Mouse (Mus musculus): Measurements from ENCODE around the gene Jph2. TPM values are rescaled to one million over a fixed set of nuclear protein-coding genes. Genes with fewer than 3 reads are reported as not detected.

Jph2 gene
- polyA plus RNA-seq, 1 experiment: 14.7 TPM

DNA sequence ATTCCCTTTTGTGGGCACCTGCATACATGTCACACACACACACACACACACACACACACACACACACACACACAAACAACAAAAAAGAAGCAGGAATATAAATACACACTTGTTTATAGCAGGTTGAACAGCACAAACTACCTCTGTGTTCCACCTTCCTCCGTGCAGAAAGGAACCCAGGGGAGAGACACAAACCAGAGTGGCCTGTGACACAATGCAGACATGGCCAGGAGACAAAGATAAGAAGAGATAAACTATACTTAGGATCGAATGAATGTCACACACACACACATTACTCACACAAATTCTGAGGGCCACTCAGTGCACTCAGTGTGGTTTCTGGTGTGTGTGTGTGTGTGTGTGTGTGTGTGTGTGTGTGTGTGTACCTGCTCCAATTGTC, 38.5 kb downstream of the Jph2 start:
- DNase-seq: no peak
- no peaks in the 10 kb centered on the region for H3K27me3 ChIP-seq (ENCODE audit: control insufficient read depth, insufficient read depth, low read length)
- WGBS: 72% methylated on average over 2 of the region's 2 CpGs
- TF ChIP-seq CTCF (IDR thresholded peaks at IDR 0.05; ENCODE audit: borderline replicate concordance, control insufficient read depth, extremely low read depth, insufficient read depth, low read length, poor library complexity): no peak
- TF ChIP-seq POLR2A (IDR thresholded peaks at IDR 0.05; ENCODE audit: control insufficient read depth, extremely low read depth, insufficient read depth, low read length, poor library complexity): no peak
- H3K27ac ChIP-seq (ENCODE audit: control insufficient read depth, insufficient read depth, low read length): no peak overlapping the region
- peaks cover 12% of the 10 kb centered on the region for H3K4me1 ChIP-seq (replicated peaks; ENCODE audit: control insufficient read depth, insufficient read depth, low read length)
- no peak overlapping the region for H3K4me3 ChIP-seq (ENCODE audit: control insufficient read depth, insufficient read depth, low read length)
- H3K36me3 ChIP-seq (ENCODE audit: control insufficient read depth, insufficient read depth, low read length): no peaks in the 10 kb centered on the region

- WGBS: 53% methylated on average over 5 of the region's 5 CpGs
- peaks cover 12% of the 10 kb centered on the region for H3K4me1 ChIP-seq (replicated peaks; ENCODE audit: control insufficient read depth, insufficient read depth, low read length)
- H3K27me3 ChIP-seq (ENCODE audit: control insufficient read depth, insufficient read depth, low read length): no peaks in the 10 kb centered on the region
- TF ChIP-seq CTCF (IDR thresholded peaks at IDR 0.05; ENCODE audit: borderline replicate concordance, control insufficient read depth, extremely low read depth, insufficient read depth, low read length, poor library complexity) (no peak), POLR2A (IDR thresholded peaks at IDR 0.05; ENCODE audit: control insufficient read depth, extremely low read depth, insufficient read depth, low read length, poor library complexity) (no peak)
- H3K36me3 ChIP-seq (ENCODE audit: control insufficient read depth, insufficient read depth, low read length): no peaks in the 10 kb centered on the region
- no peak overlapping the region for H3K27ac ChIP-seq (ENCODE audit: control insufficient read depth, insufficient read depth, low read length)
- H3K4me3 ChIP-seq (ENCODE audit: control insufficient read depth, insufficient read depth, low read length): no peak overlapping the region
- DNase-seq: no peak
Measured at GRCm38 (mm10) chr2:163358662-163359061, 39.1 kb downstream of the Jph2 start.

- Histone ChIP-seq H3K27me3 (ENCODE audit: control insufficient read depth, insufficient read depth, low read length) (no peaks in the 10 kb centered on the region), H3K4me1 (replicated peaks; ENCODE audit: control insufficient read depth, insufficient read depth, low read length) (peaks cover 12% of the 10 kb centered on the region), H3K4me3 (ENCODE audit: control insufficient read depth, insufficient read depth, low read length) (no peak overlapping the region), H3K27ac (ENCODE audit: control insufficient read depth, insufficient read depth, low read length) (no peak overlapping the region), H3K36me3 (ENCODE audit: control insufficient read depth, insufficient read depth, low read length) (no peaks in the 10 kb centered on the region)
- DNase-seq: no peak
- WGBS: 91% methylated on average over 12 of the region's 12 CpGs
- TF ChIP-seq CTCF (IDR thresholded peaks at IDR 0.05; ENCODE audit: borderline replicate concordance, control insufficient read depth, extremely low read depth, insufficient read depth, low read length, poor library complexity) (no peak), POLR2A (IDR thresholded peaks at IDR 0.05; ENCODE audit: control insufficient read depth, extremely low read depth, insufficient read depth, low read length, poor library complexity) (no peak)
Measured at GRCm38 (mm10) chr2:163356113-163356840, 41.5 kb downstream of the Jph2 start.

DNA sequence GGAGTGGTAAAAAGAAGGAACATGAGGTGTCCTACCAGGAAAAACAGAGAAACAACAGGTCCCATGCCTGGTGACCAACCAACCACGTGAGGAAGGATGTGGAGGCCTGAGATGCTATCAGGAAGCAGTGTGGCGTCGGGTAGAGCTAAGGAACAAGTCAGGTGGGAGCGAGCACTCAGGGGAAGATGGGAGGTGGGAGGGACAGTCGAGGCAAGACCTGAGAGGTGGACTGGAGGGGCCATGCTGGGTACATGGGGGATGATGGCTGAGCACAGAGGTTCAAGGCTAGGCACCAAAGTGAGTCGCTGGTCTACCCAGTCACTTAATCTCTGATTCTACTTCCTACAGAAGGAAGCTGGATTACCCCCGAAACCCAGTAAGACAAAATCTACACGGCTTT, 42.1 kb downstream of the Jph2 start:
- H3K36me3 ChIP-seq (ENCODE audit: control insufficient read depth, insufficient read depth, low read length): no peaks in the 10 kb centered on the region
- no peak overlapping the region for H3K4me3 ChIP-seq (ENCODE audit: control insufficient read depth, insufficient read depth, low read length)
- H3K27ac ChIP-seq (ENCODE audit: control insufficient read depth, insufficient read depth, low read length): no peak overlapping the region
- H3K27me3 ChIP-seq (ENCODE audit: control insufficient read depth, insufficient read depth, low read length): no peaks in the 10 kb centered on the region
- 44% methylated on average over 8 of the region's 8 CpGs for WGBS
- DNase-seq: no peak
- peaks cover 12% of the 10 kb centered on the region for H3K4me1 ChIP-seq (replicated peaks; ENCODE audit: control insufficient read depth, insufficient read depth, low read length)
- TF ChIP-seq POLR2A (IDR thresholded peaks at IDR 0.05; ENCODE audit: control insufficient read depth, extremely low read depth, insufficient read depth, low read length, poor library complexity) (no peak), CTCF (IDR thresholded peaks at IDR 0.05; ENCODE audit: borderline replicate concordance, control insufficient read depth, extremely low read depth, insufficient read depth, low read length, poor library complexity) (no peak)

- Histone ChIP-seq H3K36me3 (ENCODE audit: control insufficient read depth, insufficient read depth, low read length) (no peaks in the 10 kb centered on the region), H3K27ac (ENCODE audit: control insufficient read depth, insufficient read depth, low read length) (no peak overlapping the region), H3K4me1 (replicated peaks; ENCODE audit: control insufficient read depth, insufficient read depth, low read length) (peaks cover 12% of the 10 kb centered on the region), H3K4me3 (ENCODE audit: control insufficient read depth, insufficient read depth, low read length) (no peak overlapping the region), H3K27me3 (ENCODE audit: control insufficient read depth, insufficient read depth, low read length) (no peaks in the 10 kb centered on the region)
- no peak for DNase-seq
- WGBS: 90% methylated on average over 7 of the region's 7 CpGs
- TF ChIP-seq POLR2A (IDR thresholded peaks at IDR 0.05; ENCODE audit: control insufficient read depth, extremely low read depth, insufficient read depth, low read length, poor library complexity) (no peak), CTCF (IDR thresholded peaks at IDR 0.05; ENCODE audit: borderline replicate concordance, control insufficient read depth, extremely low read depth, insufficient read depth, low read length, poor library complexity) (no peak)
Measured at GRCm38 (mm10) chr2:163353731-163354130, 44.1 kb downstream of the Jph2 start.

- no peaks in the 10 kb centered on the region for H3K36me3 ChIP-seq (ENCODE audit: control insufficient read depth, insufficient read depth, low read length)
- H3K27me3 ChIP-seq (ENCODE audit: control insufficient read depth, insufficient read depth, low read length): no peaks in the 10 kb centered on the region
- H3K27ac ChIP-seq (ENCODE audit: control insufficient read depth, insufficient read depth, low read length): no peak overlapping the region
- 46% methylated on average over 5 of the region's 5 CpGs for WGBS
- DNase-seq: peak; percentile 13
- no peak overlapping the region for H3K4me3 ChIP-seq (ENCODE audit: control insufficient read depth, insufficient read depth, low read length)
- no peak for TF ChIP-seq CTCF (IDR thresholded peaks at IDR 0.05; ENCODE audit: borderline replicate concordance, control insufficient read depth, extremely low read depth, insufficient read depth, low read length, poor library complexity)
- peaks cover 6% of the 10 kb centered on the region for H3K4me1 ChIP-seq (replicated peaks; ENCODE audit: control insufficient read depth, insufficient read depth, low read length)
Measured at GRCm38 (mm10) chr2:163350443-163350842, 47.4 kb downstream of the Jph2 start.

DNA sequence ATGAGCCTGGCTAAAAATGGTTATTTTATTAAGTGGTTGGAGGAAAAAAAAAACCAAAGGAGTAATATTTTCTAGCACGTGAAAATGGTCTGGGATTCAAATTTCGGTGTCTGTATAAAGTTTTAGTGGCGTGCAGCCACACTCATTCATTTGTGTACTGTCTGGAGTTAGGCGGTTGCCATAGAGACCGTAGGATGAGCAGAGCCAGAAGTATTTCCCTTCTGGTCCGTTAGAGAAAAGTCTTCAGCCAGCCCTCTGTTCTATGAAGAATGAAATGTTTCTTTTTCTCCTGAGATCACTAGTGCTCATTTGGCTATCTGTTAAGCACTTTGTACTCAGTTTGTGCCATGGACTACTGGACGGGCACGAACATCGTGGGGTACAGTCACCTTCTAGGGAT, 48.4 kb downstream of the Jph2 start:
- H3K4me1 ChIP-seq (replicated peaks; ENCODE audit: control insufficient read depth, insufficient read depth, low read length): peaks cover under 1% of the 10 kb centered on the region; the same call in 1 of the 2 replicates
- H3K36me3 ChIP-seq (ENCODE audit: control insufficient read depth, insufficient read depth, low read length): no peaks in the 10 kb centered on the region
- 75% methylated on average over 9 of the region's 9 CpGs for WGBS
- no peak overlapping the region for H3K27ac ChIP-seq (ENCODE audit: control insufficient read depth, insufficient read depth, low read length)
- no peak for DNase-seq
- H3K27me3 ChIP-seq (ENCODE audit: control insufficient read depth, insufficient read depth, low read length): no peaks in the 10 kb centered on the region
- H3K4me3 ChIP-seq (ENCODE audit: control insufficient read depth, insufficient read depth, low read length): no peak overlapping the region
- TF ChIP-seq CTCF (IDR thresholded peaks at IDR 0.05; ENCODE audit: borderline replicate concordance, control insufficient read depth, extremely low read depth, insufficient read depth, low read length, poor library complexity) (no peak), POLR2A (IDR thresholded peaks at IDR 0.05; ENCODE audit: control insufficient read depth, extremely low read depth, insufficient read depth, low read length, poor library complexity) (no peak)
